Mouse (Mus musculus): ENCODE measurements around the gene Tab3. TPM values are rescaled to one million over a fixed set of nuclear protein-coding genes. Genes with fewer than 3 reads are reported as not detected.

Gene Tab3
- 0.30 and 1.5 TPM in 2 replicates for polyA plus RNA-seq (2012; rRNA removed)

DNA sequence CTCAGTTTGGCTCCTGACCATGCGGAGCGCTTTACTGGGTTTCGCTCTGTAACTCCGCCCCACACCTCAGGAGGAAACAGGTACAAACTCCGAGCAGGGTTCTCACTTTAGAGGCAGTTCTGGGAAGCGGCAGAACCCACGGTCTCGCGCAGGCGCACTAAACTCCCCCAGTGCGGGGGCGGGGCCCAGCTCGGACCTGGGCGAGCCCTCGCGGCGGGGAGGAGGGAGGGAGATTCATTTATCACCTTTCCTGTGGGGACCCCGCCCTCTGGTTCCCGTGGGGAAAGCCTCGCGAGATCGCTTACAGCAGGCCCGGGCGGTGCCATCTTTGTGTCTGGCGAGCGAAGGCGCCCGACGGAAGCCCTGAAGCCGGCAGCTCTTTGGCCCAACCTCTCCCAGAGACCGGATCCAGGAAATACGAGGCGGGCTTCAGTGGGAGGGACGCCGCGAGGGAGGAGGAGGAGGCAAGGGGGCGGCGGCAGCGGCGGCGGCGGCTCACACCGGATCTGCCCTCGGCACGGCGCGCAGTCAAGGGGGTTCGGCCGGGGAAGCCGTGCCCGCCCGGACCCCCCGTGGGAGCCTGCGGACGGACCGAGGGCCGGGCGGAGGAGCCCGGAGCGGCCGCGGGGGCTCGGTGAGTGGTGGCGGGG, at the start of gene Tab3:
Gene Tab3 (plus strand): TSS at position 491 of the 650 bp plus-strand sequence.

Other genes with a start within 250 kb of the Tab3 start
- gene Gk, start 202.8 kb downstream of the Tab3 start, polyA plus RNA-seq (2012; rRNA removed): 0.82 and 1.0 TPM in 2 replicates